Mouse (Mus musculus): Measurements from ENCODE around the gene Hpgd. TPM values are rescaled to one million over a fixed set of nuclear protein-coding genes. Genes with fewer than 3 reads are reported as not detected.
A peak's percentile ranks its signal among the peaks of the same experiment; 100 is the strongest.

Hpgd gene
- polyA plus RNA-seq, 1 experiment from 2014 or later, result 23.2 TPM

- Histone ChIP-seq H3K4me2 (replicated peaks; ENCODE audit: low read depth) (no peak overlapping the region), H3K4me3 (ENCODE audit: low read depth, low read length) (no peak overlapping the region), H3K9ac (ENCODE audit: low read depth, low read length) (no peak overlapping the region), H3K27me3 (replicated peaks; ENCODE audit: control insufficient read depth, insufficient read depth, low read length) (no peaks in the 10 kb centered on the region), H3K4me1 (replicated peaks; ENCODE audit: control insufficient read depth, insufficient read depth, low read length) (no peaks in the 10 kb centered on the region), H3K9me3 (ENCODE audit: control insufficient read depth) (no peaks in the 10 kb centered on the region), H3K27ac (ENCODE audit: low read depth, low read length) (no peak overlapping the region), H3K36me3 (ENCODE audit: control insufficient read depth, insufficient read depth) (no peaks in the 10 kb centered on the region)
- 42% methylated on average over 9 of the region's 9 CpGs for WGBS
- no peak for TF ChIP-seq CTCF (IDR thresholded peaks at IDR 0.05; ENCODE audit: low read depth)
- ATAC-seq, result peak; percentile 88
Measured at GRCm38 (mm10) chr8:56335390-56336000, 41.1 kb downstream of the Hpgd start.

- TF ChIP-seq CTCF (IDR thresholded peaks at IDR 0.05; ENCODE audit: low read depth), result no peak
- Histone ChIP-seq H3K36me3 (ENCODE audit: control insufficient read depth, insufficient read depth) (no peaks in the 10 kb centered on the region), H3K27me3 (replicated peaks; ENCODE audit: control insufficient read depth, insufficient read depth, low read length) (no peaks in the 10 kb centered on the region), H3K4me1 (replicated peaks; ENCODE audit: control insufficient read depth, insufficient read depth, low read length) (no peaks in the 10 kb centered on the region), H3K9ac (ENCODE audit: low read depth, low read length) (no peak overlapping the region), H3K9me3 (ENCODE audit: control insufficient read depth) (no peaks in the 10 kb centered on the region), H3K4me2 (replicated peaks; ENCODE audit: low read depth) (no peak overlapping the region), H3K4me3 (ENCODE audit: low read depth, low read length) (no peak overlapping the region), H3K27ac (ENCODE audit: low read depth, low read length) (no peak overlapping the region)
- no peak for ATAC-seq
- 64% methylated on average over 8 of the region's 8 CpGs for WGBS
Measured at GRCm38 (mm10) chr8:56336771-56337170, 42.4 kb downstream of the Hpgd start.

- Histone ChIP-seq H3K4me1 (replicated peaks; ENCODE audit: control insufficient read depth, insufficient read depth, low read length) (no peaks in the 10 kb centered on the region; the same call in 1 of the 2 replicates), H3K27ac (ENCODE audit: low read depth, low read length) (no peak overlapping the region), H3K9ac (ENCODE audit: low read depth, low read length) (no peak overlapping the region), H3K27me3 (replicated peaks; ENCODE audit: control insufficient read depth, insufficient read depth, low read length) (no peaks in the 10 kb centered on the region), H3K9me3 (ENCODE audit: control insufficient read depth) (no peaks in the 10 kb centered on the region), H3K36me3 (ENCODE audit: control insufficient read depth, insufficient read depth) (no peaks in the 10 kb centered on the region), H3K4me2 (replicated peaks; ENCODE audit: low read depth) (no peak overlapping the region), H3K4me3 (ENCODE audit: low read depth, low read length) (no peak overlapping the region)
- TF ChIP-seq CTCF (IDR thresholded peaks at IDR 0.05; ENCODE audit: low read depth), result no peak
- WGBS, result 75% methylated on average over 6 of the region's 6 CpGs
- ATAC-seq, result no peak
Measured at GRCm38 (mm10) chr8:56343505-56343904, 49.1 kb downstream of the Hpgd start.

DNA sequence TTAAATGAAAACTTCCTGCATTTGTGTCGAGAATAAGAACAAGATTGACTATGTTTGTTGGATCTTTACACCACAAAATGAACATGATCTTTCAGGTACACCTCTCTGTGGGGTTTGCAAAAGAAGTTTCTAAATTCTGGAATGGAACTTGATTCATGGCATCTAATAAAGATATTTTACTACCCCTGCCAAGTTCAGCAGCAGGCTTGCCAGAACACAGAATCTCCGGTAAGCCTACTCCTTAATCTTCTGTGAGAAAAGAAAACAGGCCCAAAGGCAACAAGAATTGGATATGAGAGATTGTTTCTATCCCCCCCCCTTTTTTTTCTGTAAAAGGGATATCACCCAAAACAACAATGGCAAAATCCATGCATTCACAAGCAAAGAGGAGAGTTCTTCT is 49.6 kb downstream of the Hpgd start:
- no peak for TF ChIP-seq CTCF (IDR thresholded peaks at IDR 0.05; ENCODE audit: low read depth)
- H3K9me3 ChIP-seq (ENCODE audit: control insufficient read depth), result no peaks in the 10 kb centered on the region
- H3K36me3 ChIP-seq (ENCODE audit: control insufficient read depth, insufficient read depth), result no peaks in the 10 kb centered on the region
- no peak overlapping the region for H3K4me3 ChIP-seq (ENCODE audit: low read depth, low read length)
- no peak overlapping the region for H3K27ac ChIP-seq (ENCODE audit: low read depth, low read length)
- H3K27me3 ChIP-seq (replicated peaks; ENCODE audit: control insufficient read depth, insufficient read depth, low read length), result no peaks in the 10 kb centered on the region
- no peaks in the 10 kb centered on the region; the same call in 1 of the 2 replicates for H3K4me1 ChIP-seq (replicated peaks; ENCODE audit: control insufficient read depth, insufficient read depth, low read length)
- no peak overlapping the region for H3K4me2 ChIP-seq (replicated peaks; ENCODE audit: low read depth)
- ATAC-seq, result no peak
- WGBS, result 64% methylated on average over 2 of the region's 2 CpGs
- H3K9ac ChIP-seq (ENCODE audit: low read depth, low read length), result no peak overlapping the region

- Histone ChIP-seq H3K4me3 (ENCODE audit: low read depth, low read length) (no peak overlapping the region), H3K4me2 (replicated peaks; ENCODE audit: low read depth) (no peak overlapping the region), H3K27ac (ENCODE audit: low read depth, low read length) (no peak overlapping the region), H3K9me3 (ENCODE audit: control insufficient read depth) (no peaks in the 10 kb centered on the region), H3K4me1 (replicated peaks; ENCODE audit: control insufficient read depth, insufficient read depth, low read length) (no peaks in the 10 kb centered on the region; the same call in 1 of the 2 replicates), H3K9ac (ENCODE audit: low read depth, low read length) (no peak overlapping the region), H3K27me3 (replicated peaks; ENCODE audit: control insufficient read depth, insufficient read depth, low read length) (no peaks in the 10 kb centered on the region), H3K36me3 (ENCODE audit: control insufficient read depth, insufficient read depth) (no peaks in the 10 kb centered on the region)
- TF ChIP-seq CTCF (IDR thresholded peaks at IDR 0.05; ENCODE audit: low read depth), result no peak
- WGBS, result 50% methylated on average over 1 of the region's 1 CpGs
- peak; percentile 59 for ATAC-seq
Measured at GRCm38 (mm10) chr8:56344359-56344758, 50.0 kb downstream of the Hpgd start.

GRCm38 (mm10) chr8:56345641-56346420 is 51.4 kb downstream of the Hpgd start:
- peak; percentile 84 for ATAC-seq
- no peak for TF ChIP-seq CTCF (IDR thresholded peaks at IDR 0.05; ENCODE audit: low read depth)
- no peaks in the 10 kb centered on the region for H3K27me3 ChIP-seq (replicated peaks; ENCODE audit: control insufficient read depth, insufficient read depth, low read length)
- H3K9ac ChIP-seq (ENCODE audit: low read depth, low read length), result no peak overlapping the region
- H3K36me3 ChIP-seq (ENCODE audit: control insufficient read depth, insufficient read depth), result no peaks in the 10 kb centered on the region
- H3K4me3 ChIP-seq (ENCODE audit: low read depth, low read length), result no peak overlapping the region
- H3K4me2 ChIP-seq (replicated peaks; ENCODE audit: low read depth), result no peak overlapping the region
- no peak overlapping the region for H3K27ac ChIP-seq (ENCODE audit: low read depth, low read length)
- 46% methylated on average over 5 of the region's 5 CpGs for WGBS
- no peaks in the 10 kb centered on the region for H3K9me3 ChIP-seq (ENCODE audit: control insufficient read depth)
- no peaks in the 10 kb centered on the region; the same call in 1 of the 2 replicates for H3K4me1 ChIP-seq (replicated peaks; ENCODE audit: control insufficient read depth, insufficient read depth, low read length)

Measured in intestine, postnatal 0 days (tissue).